Mouse (Mus musculus) forebrain, embryonic 10.5 days (tissue): ENCODE data around the gene Gse1. TPM values are rescaled to one million over a fixed set of nuclear protein-coding genes. Genes with fewer than 3 reads are reported as not detected.

Source experiments
- DNase-seq: peaks from one replicate; pipeline ENCODE4 v3.0.0-alpha.2; 2017; ENCODE audit warnings: low spot score; ENCODE audit errors: extremely low spot score
- H3K27ac ChIP-seq: fragments of 300-500 bp; sonication (generic); 2 replicates; pipeline ENCODE4 v1.5.1; 2016; ENCODE audit warnings: mild to moderate bottlenecking
- H3K27me3 ChIP-seq: fragments of 300-500 bp; sonication (generic); 2 replicates; pipeline ENCODE4 v1.6.1; 2016; ENCODE audit warnings: mild to moderate bottlenecking; ENCODE audit not compliant: poor library complexity, severe bottlenecking
- H3K36me3 ChIP-seq: fragments of 300-500 bp; sonication (generic); replicated peaks from 2 replicates; pipeline ENCODE4 v1.6.1; 2016; ENCODE audit warnings: mild to moderate bottlenecking, moderate library complexity
- H3K4me1 ChIP-seq: fragments of 300-500 bp; sonication (generic); 2 replicates; pipeline ENCODE4 v1.6.1; 2016
- H3K4me3 ChIP-seq: fragments of 300-500 bp; sonication (generic); 2 replicates; pipeline ENCODE4 v1.5.1; 2016; ENCODE audit warnings: mild to moderate bottlenecking, moderate library complexity
- H3K9me3 ChIP-seq: fragments of 300-500 bp; sonication (generic); 2 replicates; pipeline ENCODE4 v1.6.1; 2016; ENCODE audit warnings: mild to moderate bottlenecking, moderate library complexity
- WGBS: fragments of 180-500 bp; shearing (Covaris S2); methylation state at CpG from one replicate; pipeline ENCODE4 v1.1.7; 2016; 5-methylcytosine and 5-hydroxymethylcytosine counted together
- polyA plus RNA-seq: library from polyadenylated mRNA; unstranded; fragments of >200 nt; fragmentation: Nextera tagmentation; extraction: Ambion mirVana; gene quantifications from 2 replicates; pipeline ENCODE4 v1.2.1, GENCODE M21; 2016

The Gse1 gene
- polyA plus RNA-seq, 1 experiment from 2014 or later: 12.0 TPM

DNA sequence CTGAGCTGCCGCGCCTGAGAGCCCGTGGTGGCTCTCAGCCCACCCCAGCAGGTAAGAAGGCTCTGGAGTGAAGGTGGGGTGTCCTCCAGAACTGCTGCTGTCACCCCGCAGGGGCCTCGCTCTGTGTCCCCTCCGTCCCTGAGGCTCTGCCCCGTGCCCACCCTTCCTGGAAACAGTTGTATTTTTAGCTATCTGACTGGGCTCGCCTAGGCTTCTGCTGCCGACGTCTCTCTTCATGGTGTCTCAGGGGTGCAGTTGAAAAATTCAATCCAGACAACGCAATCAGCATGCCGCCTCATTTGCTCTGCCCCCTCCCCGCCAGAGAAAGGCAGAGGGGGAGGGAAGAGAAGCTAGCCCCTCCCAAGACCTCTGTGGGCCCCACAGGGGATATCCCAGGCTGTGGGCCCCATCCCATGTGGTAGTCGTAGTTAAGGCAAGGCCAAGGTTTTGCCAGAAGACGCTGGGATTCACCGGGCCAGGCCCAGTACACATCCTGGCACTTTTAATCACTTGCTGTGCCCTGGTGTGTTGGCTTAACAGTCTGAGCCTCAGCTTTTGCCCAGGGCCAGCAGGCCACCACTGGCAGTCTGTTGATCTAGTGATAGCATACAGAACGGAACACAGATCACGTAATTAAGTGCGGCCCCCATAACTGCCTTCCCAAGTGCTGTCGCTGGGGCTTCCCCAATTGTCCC lies 328.1 kb downstream of the Gse1 start:
- 74% methylated on average over 20 of the region's 20 CpGs for WGBS
- Histone ChIP-seq H3K36me3 (peaks cover 46% of the 10 kb centered on the region), H3K27ac (peak overlapping the region; percentile 86), H3K4me1 (peaks cover 100% of the 10 kb centered on the region), H3K9me3 (no peaks in the 10 kb centered on the region), H3K27me3 (peaks cover 43% of the 10 kb centered on the region), H3K4me3 (peak overlapping the region; percentile 4; the same call in 1 of the 2 replicates)
- no peak for DNase-seq

DNA sequence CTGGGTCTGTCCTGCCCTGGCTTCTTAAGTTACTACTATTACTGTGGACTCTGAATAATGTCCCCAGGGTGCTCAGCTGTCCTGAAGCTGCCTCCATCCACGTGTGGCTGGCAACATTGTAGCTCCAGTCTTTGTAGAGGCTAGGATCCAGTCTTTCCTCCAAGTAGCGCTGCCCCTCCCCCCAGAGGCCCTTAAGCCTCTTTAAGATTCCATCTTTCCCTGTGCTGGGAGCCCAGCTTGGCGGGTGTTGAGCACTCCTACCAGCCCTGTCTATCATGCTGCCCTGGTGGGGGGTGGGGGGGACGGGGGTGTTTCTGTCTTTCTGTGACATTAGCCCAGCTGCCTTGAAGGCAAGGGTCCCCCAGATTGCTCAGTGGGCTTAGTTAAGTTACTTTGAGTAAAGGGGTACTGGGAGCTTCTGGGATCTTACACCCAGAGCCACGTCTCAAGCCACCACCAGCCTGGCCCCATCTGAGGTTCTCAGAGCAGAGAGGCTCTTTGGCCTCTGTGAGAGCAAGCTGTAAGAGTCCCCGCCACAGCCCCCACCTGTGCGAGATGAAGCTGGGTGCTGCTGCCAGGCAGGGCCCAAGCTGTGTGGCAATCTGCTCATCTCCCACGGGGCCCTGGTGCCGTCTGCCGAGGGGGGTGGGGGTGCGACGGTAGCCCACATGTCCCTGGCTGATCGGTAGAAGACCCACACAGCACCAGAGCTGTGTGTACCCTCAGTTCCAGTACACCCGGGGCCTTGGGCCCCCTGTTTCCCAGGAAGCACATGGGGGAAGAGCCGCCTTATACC lies 329.1 kb downstream of the Gse1 start:
- peaks cover 38% of the 10 kb centered on the region for H3K27me3 ChIP-seq
- WGBS: 51% methylated on average over 15 of the region's 15 CpGs
- peak overlapping the region; percentile 86 for H3K27ac ChIP-seq
- peaks cover 100% of the 10 kb centered on the region for H3K4me1 ChIP-seq
- H3K4me3 ChIP-seq: peak overlapping the region; percentile 24; the same call in 1 of the 2 replicates
- peaks cover 49% of the 10 kb centered on the region for H3K36me3 ChIP-seq
- no peak for DNase-seq
- H3K9me3 ChIP-seq: no peaks in the 10 kb centered on the region

DNA sequence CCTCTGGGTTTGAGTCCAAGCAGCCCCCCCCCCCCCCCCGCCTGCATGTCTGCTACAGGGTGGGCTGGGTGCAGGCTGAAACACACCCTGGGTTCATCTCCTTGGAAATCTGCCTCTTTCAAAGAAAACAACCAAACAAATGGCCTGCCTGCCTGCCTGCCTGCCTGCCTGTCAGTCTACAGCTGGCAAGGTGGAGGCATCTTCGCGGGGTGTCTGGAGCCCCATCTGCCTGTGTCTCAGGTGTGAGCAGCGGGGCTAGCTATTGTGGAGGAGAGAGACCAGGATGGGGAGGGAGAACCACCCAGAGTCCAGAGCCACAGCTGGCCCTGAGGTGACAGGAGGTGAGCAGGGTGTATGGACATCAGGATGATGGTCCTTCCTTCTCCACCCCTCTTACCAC lies 329.9 kb downstream of the Gse1 start:
- 67% methylated on average over 4 of the region's 4 CpGs for WGBS
- no peak for DNase-seq
- Histone ChIP-seq H3K27ac (peak overlapping the region; percentile 86; the same call in 1 of the 2 replicates), H3K4me1 (peaks cover 100% of the 10 kb centered on the region), H3K4me3 (no peak overlapping the region), H3K27me3 (peaks cover 35% of the 10 kb centered on the region), H3K9me3 (no peaks in the 10 kb centered on the region), H3K36me3 (peaks cover 51% of the 10 kb centered on the region)

DNA sequence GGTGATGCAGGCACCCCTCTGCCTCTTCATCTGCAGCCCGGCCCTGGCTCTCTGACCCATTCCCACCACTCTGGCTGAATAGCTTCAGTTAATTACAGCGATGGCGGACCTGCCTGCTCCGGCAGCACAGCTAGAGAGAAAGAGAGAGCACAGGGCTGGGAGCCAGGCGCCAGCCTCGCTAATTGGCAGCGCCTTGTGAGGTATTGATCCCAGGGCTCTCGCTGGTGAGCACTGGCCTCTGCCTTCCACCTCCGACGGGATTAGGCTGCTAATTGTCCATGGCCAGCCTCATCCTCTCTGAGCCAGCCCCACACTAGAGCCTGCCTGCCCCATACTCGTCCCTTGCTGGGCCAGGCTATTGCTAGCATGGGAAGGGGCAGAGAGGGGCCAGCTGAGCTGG lies 331.4 kb downstream of the Gse1 start:
- Histone ChIP-seq H3K9me3 (no peaks in the 10 kb centered on the region), H3K27me3 (peaks cover 28% of the 10 kb centered on the region), H3K27ac (peak overlapping the region; percentile 86), H3K36me3 (peaks cover 47% of the 10 kb centered on the region), H3K4me1 (peaks cover 100% of the 10 kb centered on the region), H3K4me3 (peak overlapping the region; percentile 15; the same call in 1 of the 2 replicates)
- 13% methylated on average over 11 of the region's 11 CpGs for WGBS
- DNase-seq: peak; percentile 82

DNA sequence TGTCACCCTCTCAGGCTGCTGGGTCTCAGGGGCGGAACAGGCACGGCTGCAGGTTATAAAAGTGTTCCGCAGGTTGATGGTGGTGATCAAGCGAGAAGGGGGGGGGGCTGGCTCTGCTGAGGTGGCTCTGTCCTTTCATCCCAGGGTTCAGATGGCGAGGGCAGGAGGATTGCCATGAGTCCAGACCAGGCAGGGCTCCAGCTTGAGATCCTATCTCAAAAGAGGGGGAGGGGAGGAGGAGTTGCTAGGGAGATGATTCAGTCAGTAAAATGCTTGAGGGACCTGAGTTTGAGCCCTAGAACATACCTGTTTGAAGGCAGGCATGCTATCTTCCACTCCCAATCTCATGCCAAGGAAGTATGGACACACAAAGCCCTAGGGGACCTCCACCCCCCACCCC lies 332.3 kb downstream of the Gse1 start:
- WGBS: 68% methylated on average over 5 of the region's 5 CpGs
- no peaks in the 10 kb centered on the region for H3K9me3 ChIP-seq
- H3K4me1 ChIP-seq: peaks cover 100% of the 10 kb centered on the region
- peaks cover 39% of the 10 kb centered on the region for H3K36me3 ChIP-seq
- DNase-seq: no peak
- H3K4me3 ChIP-seq: peak overlapping the region; percentile 15; the same call in 1 of the 2 replicates
- H3K27me3 ChIP-seq: peaks cover 25% of the 10 kb centered on the region
- peak overlapping the region; percentile 86 for H3K27ac ChIP-seq

DNA sequence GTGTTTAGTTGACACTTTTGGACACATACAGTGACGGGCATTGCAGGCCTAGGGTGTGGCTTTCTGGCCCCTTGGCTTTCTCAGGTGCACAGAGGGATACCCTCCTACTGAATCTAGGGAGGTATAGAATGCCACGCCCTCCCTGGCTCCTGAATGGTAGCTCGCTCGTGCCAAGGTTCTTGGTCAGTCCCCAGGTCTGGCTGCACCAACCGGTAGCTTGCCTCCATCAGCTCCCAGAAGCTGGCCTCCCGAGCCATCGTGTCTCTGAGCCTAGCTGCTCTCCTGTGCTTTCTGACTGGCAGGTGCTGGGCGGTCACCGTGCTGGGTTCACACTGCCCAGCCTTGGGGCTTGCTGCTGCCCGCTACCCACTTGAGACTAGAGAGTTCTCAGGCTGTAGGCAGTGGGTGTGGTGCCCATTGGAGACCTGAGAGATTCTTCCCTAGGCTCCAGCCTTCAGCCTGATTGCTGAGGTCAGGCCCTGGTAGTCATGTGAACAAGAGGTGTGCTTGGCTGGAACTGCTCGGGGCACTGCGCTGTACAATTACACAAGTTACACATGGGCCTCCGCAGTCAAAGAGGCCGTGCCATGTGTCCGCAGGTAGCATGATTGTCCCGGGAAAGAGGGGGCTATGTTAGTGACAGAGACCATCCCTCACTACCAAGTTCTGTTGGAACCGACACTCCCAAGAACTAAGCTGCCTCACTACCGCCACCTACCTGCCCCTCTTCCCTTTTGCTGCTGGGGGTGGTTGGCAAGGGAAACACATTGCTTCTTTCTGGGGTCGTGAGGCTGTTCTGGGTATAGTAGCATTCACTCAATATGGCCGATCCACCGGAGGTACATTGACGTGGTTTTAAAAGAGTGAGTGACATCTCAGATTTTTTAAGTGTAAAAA lies 333.5 kb downstream of the Gse1 start:
- H3K9me3 ChIP-seq: no peaks in the 10 kb centered on the region
- H3K4me1 ChIP-seq: peaks cover 100% of the 10 kb centered on the region
- WGBS: 84% methylated on average over 22 of the region's 22 CpGs
- peaks cover 29% of the 10 kb centered on the region for H3K27me3 ChIP-seq
- DNase-seq: no peak
- peaks cover 40% of the 10 kb centered on the region for H3K36me3 ChIP-seq
- H3K27ac ChIP-seq: peak overlapping the region; percentile 80; the same call in 1 of the 2 replicates
- H3K4me3 ChIP-seq: no peak overlapping the region

DNA sequence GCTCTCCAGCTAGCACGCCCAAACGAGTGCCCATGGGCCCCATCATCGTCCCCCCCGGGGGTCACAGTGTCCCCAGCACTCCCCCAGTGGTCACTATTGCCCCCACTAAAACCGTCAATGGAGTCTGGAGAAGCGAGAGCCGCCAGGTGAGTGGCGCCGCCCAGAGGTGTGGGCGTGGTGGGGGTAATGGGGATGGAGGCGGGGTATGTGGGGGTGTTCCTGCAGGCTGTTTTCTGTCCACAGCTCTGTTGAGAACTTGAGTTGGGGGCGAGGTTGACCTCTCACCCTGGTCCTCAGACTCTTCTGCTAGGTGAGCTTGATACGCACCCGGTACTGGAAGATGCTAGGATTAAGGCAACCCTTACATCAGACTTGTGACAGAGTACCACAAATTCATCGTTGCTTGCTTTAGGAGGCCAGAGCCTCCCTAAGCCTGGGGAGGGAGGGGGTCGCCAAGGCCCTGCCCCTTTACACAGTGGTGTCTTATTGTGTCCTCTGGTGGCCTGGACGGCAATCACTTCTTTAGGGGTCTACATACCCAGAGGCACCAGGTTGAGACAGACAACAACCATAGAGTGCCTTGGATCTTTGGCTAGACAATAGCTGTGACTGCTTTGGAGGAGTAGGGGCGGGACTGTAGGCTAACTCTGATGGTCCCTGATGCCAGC lies 334.6 kb downstream of the Gse1 start:
- Histone ChIP-seq H3K4me3 (peak overlapping the region; percentile 24; the same call in 1 of the 2 replicates), H3K9me3 (no peaks in the 10 kb centered on the region; the same call in 1 of the 2 replicates), H3K36me3 (peaks cover 50% of the 10 kb centered on the region), H3K4me1 (peaks cover 94% of the 10 kb centered on the region), H3K27me3 (peaks cover 24% of the 10 kb centered on the region), H3K27ac (peak overlapping the region; percentile 80)
- no peak for DNase-seq
- 76% methylated on average over 18 of the region's 18 CpGs for WGBS

DNA sequence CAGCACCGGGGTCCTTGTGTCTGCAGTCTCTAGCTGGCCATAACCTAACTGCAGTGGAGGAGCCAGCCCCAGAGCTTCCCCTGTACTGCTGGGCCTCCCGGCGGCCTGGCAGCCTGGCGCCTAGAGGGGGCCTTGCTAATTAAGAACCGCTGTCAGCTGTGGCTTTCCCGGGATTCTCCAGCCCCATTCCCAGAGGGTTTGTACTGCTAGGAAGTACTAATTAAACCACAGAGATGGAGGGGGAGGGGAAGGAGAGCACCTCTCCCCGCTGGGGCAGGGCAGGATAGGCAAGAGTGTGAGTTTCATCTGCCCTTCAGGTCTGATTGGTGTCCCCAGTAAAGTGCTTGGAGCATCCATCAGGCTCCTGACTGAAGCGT lies 335.1 kb downstream of the Gse1 start:
- Histone ChIP-seq H3K4me1 (peaks cover 92% of the 10 kb centered on the region), H3K9me3 (peaks cover 5% of the 10 kb centered on the region; the same call in 1 of the 2 replicates), H3K36me3 (peaks cover 55% of the 10 kb centered on the region), H3K4me3 (peak overlapping the region; percentile 24; the same call in 1 of the 2 replicates), H3K27ac (peak overlapping the region; percentile 80), H3K27me3 (peaks cover 19% of the 10 kb centered on the region)
- DNase-seq: peak; percentile 64
- 7% methylated on average over 8 of the region's 8 CpGs for WGBS

DNA sequence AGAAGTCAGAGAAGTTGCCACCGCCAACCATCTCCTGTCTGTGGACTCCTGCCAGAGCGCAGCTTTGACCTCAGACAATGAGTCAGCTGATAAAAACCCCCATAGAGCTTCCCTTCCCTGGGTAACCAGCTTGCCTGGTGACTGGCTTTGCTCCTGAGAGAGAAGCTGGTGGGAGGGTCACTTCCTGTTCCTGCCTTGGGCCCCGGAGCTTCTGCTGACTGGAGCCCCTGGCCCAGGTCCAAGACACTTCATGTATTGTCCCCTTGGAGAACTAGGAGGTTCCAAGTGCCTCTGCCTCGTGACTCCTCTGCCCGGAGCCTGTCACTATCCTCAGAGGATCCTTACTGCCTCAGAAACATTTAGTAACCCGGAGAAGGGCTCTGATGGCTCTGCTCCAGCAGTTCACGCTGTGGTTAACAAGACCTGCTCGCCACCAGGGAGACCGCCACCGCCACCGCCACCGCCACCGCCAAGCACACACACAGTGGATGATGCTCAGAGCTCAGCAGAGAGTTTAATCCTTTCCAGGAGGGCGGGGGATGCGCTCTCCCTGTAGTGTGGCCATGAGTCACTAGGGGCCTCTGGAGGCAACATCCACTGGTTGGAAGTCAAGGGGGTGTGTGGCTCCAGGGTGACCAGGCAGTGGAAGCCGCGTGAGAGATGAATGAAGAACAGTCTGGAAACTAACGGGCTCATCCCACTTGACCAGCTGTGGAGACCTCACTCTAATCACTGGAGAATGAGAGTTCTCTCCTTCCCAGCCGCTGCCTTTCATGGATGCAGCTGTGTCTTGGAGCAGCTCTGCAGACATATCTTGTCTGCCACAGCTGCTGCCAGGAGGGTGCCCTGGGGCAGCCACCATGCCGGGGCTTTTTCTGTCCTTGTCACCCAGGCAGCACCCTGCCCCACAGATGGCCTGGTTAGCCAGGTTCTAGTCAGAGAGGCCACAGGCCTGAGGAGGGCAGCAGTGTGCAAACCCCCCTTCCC lies 335.9 kb downstream of the Gse1 start:
- H3K4me1 ChIP-seq: peaks cover 84% of the 10 kb centered on the region
- H3K9me3 ChIP-seq: peaks cover 12% of the 10 kb centered on the region; the same call in 1 of the 2 replicates
- peaks cover 14% of the 10 kb centered on the region for H3K27me3 ChIP-seq
- peak overlapping the region; percentile 24; the same call in 1 of the 2 replicates for H3K4me3 ChIP-seq
- peaks cover 58% of the 10 kb centered on the region for H3K36me3 ChIP-seq
- DNase-seq: peak; percentile 67
- WGBS: 25% methylated on average over 20 of the region's 20 CpGs
- peak overlapping the region; percentile 80 for H3K27ac ChIP-seq

DNA sequence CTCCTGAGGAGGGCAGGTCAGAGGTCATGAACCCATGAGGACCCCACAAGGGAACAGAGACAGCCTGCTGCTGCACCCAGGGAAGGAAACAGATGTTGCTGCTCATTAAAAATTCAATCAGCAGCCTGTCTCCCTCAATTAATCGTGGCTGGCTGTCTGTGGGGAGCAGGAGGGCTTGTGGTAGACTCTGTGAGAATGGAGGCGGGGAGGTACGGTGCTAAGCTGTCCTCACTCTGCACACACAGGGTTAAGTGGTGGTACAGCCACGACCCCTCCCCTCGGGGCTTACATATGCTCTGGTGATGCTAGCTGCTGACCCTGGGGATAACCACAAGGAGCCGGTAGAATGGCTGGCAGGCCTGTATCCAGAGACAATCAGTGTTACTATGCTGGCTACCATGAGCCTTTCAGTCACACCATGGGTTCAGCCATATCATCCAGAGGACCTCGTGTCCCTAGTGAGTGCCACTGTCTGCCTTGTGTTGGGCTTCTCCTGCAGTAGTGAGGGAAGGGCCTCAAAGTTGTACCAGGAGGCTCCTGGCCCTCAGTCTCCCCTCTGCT lies 337.0 kb downstream of the Gse1 start:
- peaks cover 82% of the 10 kb centered on the region for H3K4me1 ChIP-seq
- H3K27me3 ChIP-seq: peaks cover 14% of the 10 kb centered on the region
- no peak overlapping the region for H3K4me3 ChIP-seq
- 16% methylated on average over 7 of the region's 7 CpGs for WGBS
- no peak for DNase-seq
- H3K27ac ChIP-seq: peak overlapping the region; percentile 78
- peaks cover 69% of the 10 kb centered on the region for H3K36me3 ChIP-seq
- peaks cover 12% of the 10 kb centered on the region; the same call in 1 of the 2 replicates for H3K9me3 ChIP-seq
